Mouse (Mus musculus) G1E (cell line): ENCODE measurements around the gene Tmem219.

Experiments
- CTCF ChIP-seq: IDR thresholded peaks from 2 replicates; pipeline ENCODE4 v1.5.1; 2012; ENCODE audit warnings: low read depth, low read length, inconsistent platforms, mixed read lengths
- GATA1 ChIP-seq: IDR thresholded peaks from 2 replicates; pipeline ENCODE4 v1.6.1; 2012; ENCODE audit warnings: borderline replicate concordance, low read length, inconsistent platforms, mixed read lengths
- TAL1 ChIP-seq: conservative IDR thresholded peaks from 2 replicates; pipeline ENCODE4 v1.6.1; 2012; ENCODE audit warnings: low read depth, low read length, inconsistent platforms, mixed read lengths

DNA sequence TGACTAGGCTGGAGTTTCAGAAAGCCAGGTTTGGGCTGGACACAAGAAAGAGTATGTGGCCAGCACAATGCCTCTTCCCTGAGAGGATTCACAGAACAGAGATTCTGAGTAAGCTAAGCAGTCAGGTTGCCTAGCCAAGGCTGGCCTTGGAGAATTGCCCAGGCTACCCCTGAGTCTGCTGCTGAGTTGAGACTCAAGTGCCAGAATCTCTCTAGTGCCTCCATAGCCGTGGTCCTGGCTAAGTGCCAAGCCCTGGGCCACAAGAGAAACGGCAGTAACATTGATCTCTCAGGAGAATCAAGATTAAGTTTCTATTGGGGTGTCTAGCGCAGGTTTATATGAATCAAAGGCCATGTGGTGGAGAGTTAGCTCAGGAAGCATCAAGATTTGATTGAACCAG, 42.9 kb upstream of the Tmem219 start:
- no peak for TF ChIP-seq CTCF
- no peak for TF ChIP-seq GATA1
- TF ChIP-seq TAL1, result no peak
